Mouse (Mus musculus) cortical plate, adult 2 months (tissue): ENCODE data around the gene Epb41l3.

Experiments
- CTCF ChIP-seq: fragments of 200-500 bp; IDR thresholded peaks from 2 replicates; pipeline ENCODE4 v1.5.1; 2011; ENCODE audit warnings: mild to moderate bottlenecking, control low read depth, low read length; ENCODE audit not compliant: insufficient read depth; ENCODE audit errors: extremely low read depth
- POLR2A ChIP-seq: fragments of 200-500 bp; IDR thresholded peaks from 2 replicates; pipeline ENCODE4 v1.6.1; 2011; ENCODE audit warnings: mild to moderate bottlenecking, low read length, control low read depth; ENCODE audit not compliant: insufficient read depth; ENCODE audit errors: extremely low read depth

- TF ChIP-seq CTCF = no peak
- TF ChIP-seq POLR2A = no peak
These were observed 36.7 kb downstream of the Epb41l3 start for GRCm38 (mm10) chr17:69112232-69112631.
